Mouse (Mus musculus) lung, postnatal 0 days (tissue): ENCODE data around the gene Arhgap22. TPM values are rescaled to one million over a fixed set of nuclear protein-coding genes. Genes with fewer than 3 reads are reported as not detected.

Experiments
- ATAC-seq: fragments of 200-750 bp; cut with Nextera tagmentation; 2 replicates; pipeline ENCODE4 v1.8.0; 2017; ENCODE audit warnings: moderate library complexity
- DNase-seq: peaks from one replicate; pipeline ENCODE4 v3.0.0-alpha.2; 2016; ENCODE audit warnings: low spot score
- H3K27ac ChIP-seq: fragments of 300-500 bp; sonication (generic); 2 replicates; pipeline ENCODE4 v1.5.1; 2014; ENCODE audit warnings: antibody characterized with exemption, mild to moderate bottlenecking, low read length, mixed read lengths
- H3K27me3 ChIP-seq: fragments of 300-500 bp; sonication (generic); replicated peaks from 2 replicates; pipeline ENCODE4 v1.6.1; 2014; ENCODE audit warnings: low read length, mixed read lengths; ENCODE audit not compliant: insufficient read depth
- H3K36me3 ChIP-seq: fragments of 300-500 bp; sonication (generic); 2 replicates; pipeline ENCODE4 v1.6.1; 2014; ENCODE audit warnings: low read length, mixed read lengths; ENCODE audit not compliant: insufficient read depth
- H3K4me1 ChIP-seq: fragments of 300-500 bp; sonication (generic); 2 replicates; pipeline ENCODE4 v1.6.1; 2014; ENCODE audit warnings: antibody characterized with exemption, low read depth, low read length, mixed read lengths; ENCODE audit not compliant: insufficient read depth
- H3K4me2 ChIP-seq: fragments of 300-500 bp; sonication (generic); replicated peaks from 2 replicates; pipeline ENCODE4 v1.6.1; 2014; ENCODE audit warnings: low read depth, mild to moderate bottlenecking, low read length, moderate library complexity, mixed read lengths
- H3K4me3 ChIP-seq: fragments of 300-500 bp; sonication (generic); 2 replicates; pipeline ENCODE4 v1.5.1; 2014; ENCODE audit warnings: low read depth, low read length
- H3K9ac ChIP-seq: fragments of 300-500 bp; sonication (generic); replicated peaks from 2 replicates; pipeline ENCODE4 v1.6.1; 2014; ENCODE audit warnings: low read depth, mild to moderate bottlenecking
- H3K9me3 ChIP-seq: fragments of 300-500 bp; sonication (generic); 2 replicates; pipeline ENCODE4 v1.6.1; 2016; ENCODE audit warnings: low read length, mixed read lengths
- CTCF ChIP-seq: IDR thresholded peaks from 2 replicates; pipeline ENCODE4 v1.5.1; 2016; ENCODE audit warnings: antibody characterized with exemption, mild to moderate bottlenecking
- EP300 ChIP-seq: IDR thresholded peaks from 2 replicates; pipeline ENCODE4 v1.6.1; 2016; ENCODE audit warnings: antibody characterized with exemption, mild to moderate bottlenecking, control low read depth
- WGBS: fragments of 180-500 bp; shearing (Covaris S2); extraction: QIAGEN DNeasy Blood & Tissue Kit; methylation state at CpG from one replicate; pipeline ENCODE4 v1.1.7; 2014; 5-methylcytosine and 5-hydroxymethylcytosine counted together
- polyA plus RNA-seq: library from polyadenylated mRNA; unstranded; fragments of >200 nt; fragmentation: Nextera tagmentation; extraction: Ambion mirVana; gene quantifications from 2 replicates; pipeline ENCODE4 v1.2.1, GENCODE M21; 2015

Arhgap22 gene
- polyA plus RNA-seq, 1 experiment from 2014 or later: 30.2 TPM

- DNase-seq (no peak), ATAC-seq (no peak; the same call in 1 of the 2 replicates)
- no peak overlapping the region for H3K4me2 ChIP-seq
- H3K4me3 ChIP-seq: no peak overlapping the region
- H3K9me3 ChIP-seq: no peaks in the 10 kb centered on the region
- TF ChIP-seq EP300: no peak
- no peak for TF ChIP-seq CTCF
- H3K9ac ChIP-seq: no peak overlapping the region
- H3K27ac ChIP-seq: peak overlapping the region; percentile 26; the same call in 1 of the 2 replicates
- H3K4me1 ChIP-seq: no peaks in the 10 kb centered on the region
- 76% methylated on average over 3 of the region's 3 CpGs for whole genome bisulfite sequencing
- H3K27me3 ChIP-seq: no peaks in the 10 kb centered on the region
- no peaks in the 10 kb centered on the region for H3K36me3 ChIP-seq
Observed at GRCm38 (mm10) chr14:33194241-33194640, 19.6 kb upstream of the Arhgap22 start.

GRCm38 (mm10) chr14:33202161-33202560, 11.7 kb upstream of the Arhgap22 start:
- DNase-seq (peak; percentile 19), ATAC-seq (no peak)
- H3K4me1 ChIP-seq: no peaks in the 10 kb centered on the region
- H3K4me2 ChIP-seq: no peak overlapping the region
- TF ChIP-seq EP300 (no peak), CTCF (no peak)
- H3K9me3 ChIP-seq: no peaks in the 10 kb centered on the region
- H3K36me3 ChIP-seq: no peaks in the 10 kb centered on the region
- no peak overlapping the region for H3K4me3 ChIP-seq
- H3K9ac ChIP-seq: no peak overlapping the region
- 68% methylated on average over 4 of the region's 4 CpGs for WGBS
- H3K27ac ChIP-seq: no peak overlapping the region
- H3K27me3 ChIP-seq: no peaks in the 10 kb centered on the region

DNA sequence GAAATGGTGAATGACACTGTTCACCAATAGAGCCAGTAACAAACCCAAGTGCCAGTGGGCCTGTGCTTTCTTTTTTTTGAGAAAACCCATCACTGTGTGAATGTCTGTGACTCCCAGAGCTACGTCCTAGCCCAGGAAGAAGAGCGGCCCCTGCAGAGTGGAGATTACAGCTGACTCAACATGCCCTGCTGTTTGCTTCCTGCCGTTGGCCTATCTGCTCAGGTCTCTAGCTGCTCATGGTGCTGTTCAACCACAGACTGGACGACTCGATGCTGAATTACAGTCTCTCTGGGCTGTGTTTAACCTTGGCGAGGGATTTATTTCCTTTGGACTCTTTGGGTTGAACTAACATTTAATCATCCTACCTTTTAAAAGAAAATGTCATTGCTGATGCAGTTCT, 10.9 kb upstream of the Arhgap22 start:
- Histone ChIP-seq H3K4me3 (no peak overlapping the region), H3K27ac (no peak overlapping the region), H3K4me1 (no peaks in the 10 kb centered on the region), H3K4me2 (no peak overlapping the region), H3K9me3 (no peaks in the 10 kb centered on the region), H3K9ac (no peak overlapping the region), H3K36me3 (no peaks in the 10 kb centered on the region), H3K27me3 (no peaks in the 10 kb centered on the region)
- TF ChIP-seq EP300 (no peak), CTCF (no peak)
- ATAC-seq (no peak), DNase-seq (no peak)
- 72% methylated on average over 6 of the region's 6 CpGs for WGBS

GRCm38 (mm10) chr14:33203777-33204176, 10.0 kb upstream of the Arhgap22 start:
- peak; percentile 17 for DNase-seq
- no peak for ATAC-seq
- no peak overlapping the region for H3K4me3 ChIP-seq
- WGBS: 65% methylated on average over 14 of the region's 14 CpGs
- no peak for TF ChIP-seq CTCF
- no peak for TF ChIP-seq EP300
- no peaks in the 10 kb centered on the region for H3K36me3 ChIP-seq
- H3K9me3 ChIP-seq: no peaks in the 10 kb centered on the region
- no peak overlapping the region for H3K9ac ChIP-seq
- no peaks in the 10 kb centered on the region for H3K4me1 ChIP-seq
- no peak overlapping the region for H3K4me2 ChIP-seq
- no peaks in the 10 kb centered on the region for H3K27me3 ChIP-seq
- H3K27ac ChIP-seq: no peak overlapping the region

- Histone ChIP-seq H3K4me1 (no peaks in the 10 kb centered on the region), H3K27me3 (no peaks in the 10 kb centered on the region), H3K36me3 (no peaks in the 10 kb centered on the region), H3K4me2 (no peak overlapping the region), H3K4me3 (peak overlapping the region; percentile 3; the same call in 1 of the 2 replicates), H3K9me3 (no peaks in the 10 kb centered on the region), H3K9ac (no peak overlapping the region), H3K27ac (no peak overlapping the region)
- no peak for TF ChIP-seq EP300
- TF ChIP-seq CTCF: peak; percentile 76
- 29% methylated on average over 24 of the region's 24 CpGs for WGBS
- no peak for DNase-seq
- no peak for ATAC-seq
Observed at GRCm38 (mm10) chr14:33205280-33205965, 8.4 kb upstream of the Arhgap22 start.

DNA sequence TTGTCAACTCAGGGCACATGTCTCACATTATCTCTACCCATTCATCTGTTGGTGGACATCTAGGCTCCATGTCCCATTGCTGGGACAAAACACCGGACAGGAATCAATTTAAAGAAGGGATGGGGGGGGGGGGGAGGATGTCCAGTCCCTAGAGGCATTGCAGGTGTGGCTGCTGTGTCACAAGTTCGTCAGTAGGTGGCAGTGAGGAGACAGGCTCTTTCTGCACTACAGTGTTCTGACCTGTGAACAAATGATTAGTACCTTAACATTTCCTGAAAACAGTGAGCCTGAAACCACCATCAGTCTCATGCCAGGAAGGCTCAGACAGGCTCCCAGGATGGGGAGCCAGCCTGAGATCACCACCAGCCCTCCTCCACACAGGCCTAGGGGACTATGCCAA, 6.8 kb upstream of the Arhgap22 start:
- DNase-seq (no peak), ATAC-seq (no peak)
- H3K36me3 ChIP-seq: no peaks in the 10 kb centered on the region
- no peak overlapping the region for H3K4me3 ChIP-seq
- no peaks in the 10 kb centered on the region for H3K27me3 ChIP-seq
- TF ChIP-seq CTCF (peak; percentile 61), EP300 (no peak)
- no peak overlapping the region for H3K9ac ChIP-seq
- no peak overlapping the region for H3K4me2 ChIP-seq
- no peaks in the 10 kb centered on the region for H3K9me3 ChIP-seq
- H3K4me1 ChIP-seq: no peaks in the 10 kb centered on the region
- H3K27ac ChIP-seq: no peak overlapping the region
- WGBS: 15% methylated on average over 2 of the region's 2 CpGs
